Mouse (Mus musculus): Measurements from ENCODE around the gene Prnp.

The Prnp gene

DNA sequence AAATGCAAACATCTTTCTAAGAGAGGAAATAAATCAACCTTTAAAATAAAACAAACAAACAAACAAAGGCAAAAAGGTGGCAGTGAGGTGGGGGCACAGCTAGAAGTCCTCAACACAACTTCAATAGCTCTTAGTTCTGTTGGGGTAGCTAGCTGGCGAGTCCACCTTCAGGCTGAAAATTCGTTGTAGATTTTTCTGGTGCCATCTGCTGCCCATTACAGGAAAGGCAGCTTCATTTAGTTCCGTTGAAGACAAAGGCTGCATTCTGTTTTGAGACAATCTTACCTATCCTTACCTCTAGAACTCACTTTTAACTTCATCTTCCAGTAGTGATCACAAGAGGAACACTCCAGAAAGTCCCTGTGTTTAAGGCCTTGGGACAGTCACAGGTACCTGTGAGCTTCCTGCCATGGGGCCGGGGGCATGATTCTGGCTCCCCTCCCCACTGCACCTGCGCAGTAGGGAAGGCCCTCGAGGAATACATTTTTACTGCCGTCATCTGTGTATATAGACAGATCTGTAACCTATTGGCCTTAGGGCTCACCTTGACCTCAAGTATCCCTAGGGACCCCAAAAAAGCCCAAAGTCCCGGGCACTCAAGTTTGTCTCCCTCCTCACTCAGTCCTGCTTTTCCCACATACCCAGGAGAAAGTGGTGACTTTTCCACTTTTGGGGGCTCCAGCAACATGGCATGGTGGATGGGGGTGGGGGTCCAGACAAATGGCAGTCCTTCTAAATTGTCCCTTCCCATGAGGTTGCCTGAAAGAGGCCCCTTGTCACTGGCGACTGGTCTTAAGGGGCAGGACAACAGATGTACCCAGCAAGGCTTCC is 40.3 kb downstream of the Prnp start:
- peak; percentile 11 for DNase-seq (ENCODE audit: low spot score)

DNA sequence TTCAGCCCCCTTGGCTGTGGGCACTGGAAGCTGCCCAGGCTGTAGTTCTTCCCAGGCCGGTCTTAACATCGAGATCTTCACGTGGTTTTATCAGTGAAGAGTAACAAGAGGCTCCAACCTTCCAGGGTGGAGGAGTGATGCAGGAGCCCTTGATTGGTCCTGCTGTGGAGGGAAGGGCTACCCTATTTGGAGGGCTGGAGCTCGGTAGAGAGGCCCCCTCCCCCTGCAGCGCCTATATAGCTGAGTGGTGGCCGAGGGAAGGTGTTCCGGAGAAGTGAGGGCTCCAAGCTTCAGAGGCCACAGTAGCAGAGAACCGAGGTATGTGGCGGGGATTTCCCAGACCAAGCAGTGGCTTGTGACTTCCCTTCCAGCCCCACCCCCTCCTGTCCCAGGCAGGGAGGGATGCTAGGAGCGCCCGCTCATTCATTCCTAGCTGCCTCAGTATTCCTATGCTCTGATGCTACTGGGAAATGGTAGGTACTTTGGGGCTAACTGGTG is 40.9 kb downstream of the Prnp start, which contains the start of gene Prnd:
Gene Prnd, plus strand, starts transcription at position 264 of the 498 bp plus-strand sequence.
- peak; percentile 5 for DNase-seq (ENCODE audit: low spot score)

DNA sequence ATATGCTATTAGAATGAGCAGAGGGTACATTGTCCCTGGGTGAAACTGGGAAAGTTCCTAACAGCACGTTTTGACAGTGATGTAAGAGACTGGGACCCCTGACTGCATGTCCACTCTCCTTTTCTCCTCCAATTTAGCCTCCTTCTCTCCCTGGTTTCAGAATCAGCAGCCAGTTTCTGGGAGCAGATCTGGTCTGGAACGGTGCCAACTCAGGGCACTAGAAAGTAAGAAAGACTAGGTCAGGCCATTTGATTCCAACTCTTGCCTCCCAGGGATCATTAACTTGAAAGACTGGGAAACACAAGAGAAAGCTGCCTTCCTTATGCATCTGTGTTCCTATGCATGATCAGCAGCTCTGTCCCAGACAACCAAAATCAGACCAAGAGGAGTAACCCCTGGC is 42.7 kb downstream of the Prnp start:
- DNase-seq (ENCODE audit: low spot score), result peak; percentile 3

DNA sequence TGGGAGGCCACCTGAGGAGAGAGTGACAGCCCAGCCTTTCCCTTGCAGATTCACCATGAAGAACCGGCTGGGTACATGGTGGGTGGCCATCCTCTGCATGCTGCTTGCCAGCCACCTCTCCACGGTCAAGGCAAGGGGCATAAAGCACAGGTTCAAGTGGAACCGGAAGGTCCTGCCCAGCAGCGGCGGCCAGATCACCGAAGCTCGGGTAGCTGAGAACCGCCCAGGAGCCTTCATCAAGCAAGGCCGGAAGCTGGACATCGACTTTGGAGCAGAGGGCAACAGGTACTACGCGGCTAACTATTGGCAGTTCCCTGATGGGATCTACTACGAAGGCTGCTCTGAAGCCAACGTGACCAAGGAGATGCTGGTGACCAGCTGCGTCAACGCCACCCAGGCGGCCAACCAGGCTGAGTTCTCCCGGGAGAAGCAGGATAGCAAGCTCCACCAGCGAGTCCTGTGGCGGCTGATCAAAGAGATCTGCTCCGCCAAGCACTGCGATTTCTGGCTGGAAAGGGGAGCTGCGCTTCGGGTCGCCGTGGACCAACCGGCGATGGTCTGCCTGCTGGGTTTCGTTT is 43.3 kb downstream of the Prnp start:
- DNase-seq (ENCODE audit: low spot score), result peak; percentile 20

DNA sequence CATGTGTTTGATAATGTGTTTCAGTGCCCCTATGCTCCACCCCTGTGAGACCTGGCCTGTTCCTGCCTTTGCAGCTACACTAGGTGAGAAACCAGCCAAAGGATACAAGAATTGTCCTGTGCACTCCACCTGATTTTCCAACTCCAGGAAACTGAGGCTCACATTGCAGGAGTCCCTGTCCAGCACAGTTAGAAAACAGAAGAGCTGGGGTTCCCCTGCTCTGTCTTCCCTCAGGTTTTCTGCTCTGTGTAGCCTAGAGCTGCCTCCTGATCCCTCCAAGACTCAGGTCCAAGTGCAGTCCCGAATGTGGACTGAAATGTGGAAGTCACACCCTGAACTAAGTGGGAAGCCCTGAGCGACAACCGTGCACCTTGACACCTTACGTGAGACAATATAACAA is 44.0 kb downstream of the Prnp start:
- DNase-seq (ENCODE audit: low spot score), result peak; percentile 2

DNA sequence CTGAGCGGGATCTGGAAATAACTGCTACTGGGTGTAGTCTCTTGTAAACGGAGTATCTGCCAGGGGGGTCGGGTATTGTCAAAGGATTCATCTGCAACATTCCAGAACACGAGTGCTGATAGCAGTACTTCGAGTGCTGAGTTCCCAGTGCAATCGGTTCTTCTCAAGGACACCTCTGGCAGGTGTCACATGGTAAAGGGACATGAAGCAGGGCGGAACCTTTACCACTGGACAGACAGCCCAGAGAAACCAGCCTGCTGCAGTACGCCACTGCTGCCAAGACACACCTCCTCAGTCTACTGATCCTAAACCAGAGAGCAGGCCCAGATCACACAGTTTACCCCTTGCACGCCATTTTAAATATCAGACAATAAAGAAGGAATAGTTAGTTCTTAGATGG is 45.1 kb downstream of the Prnp start:
- DNase-seq (ENCODE audit: low spot score), result peak; percentile 82

DNA sequence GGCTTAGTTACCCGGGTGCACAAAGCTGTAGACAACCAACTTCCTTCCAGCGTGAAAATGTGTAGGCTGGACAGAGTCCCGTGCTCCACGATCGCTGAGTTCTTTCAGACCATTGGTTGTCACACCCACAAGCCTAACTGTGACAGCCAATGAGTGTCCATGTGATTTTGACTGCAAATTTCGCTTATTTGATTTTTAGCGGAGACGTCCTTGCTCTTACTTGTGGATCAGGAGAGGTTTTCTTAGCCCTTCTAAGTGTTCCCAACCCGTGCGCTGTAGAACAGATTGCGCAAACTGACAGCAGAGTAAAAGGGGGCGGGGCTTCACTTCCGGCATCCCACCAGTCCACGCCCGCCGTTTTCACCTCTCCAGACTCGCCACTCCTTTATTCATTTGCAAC is 45.5 kb downstream of the Prnp start:
- peak; percentile 48 for DNase-seq (ENCODE audit: low spot score)

DNA sequence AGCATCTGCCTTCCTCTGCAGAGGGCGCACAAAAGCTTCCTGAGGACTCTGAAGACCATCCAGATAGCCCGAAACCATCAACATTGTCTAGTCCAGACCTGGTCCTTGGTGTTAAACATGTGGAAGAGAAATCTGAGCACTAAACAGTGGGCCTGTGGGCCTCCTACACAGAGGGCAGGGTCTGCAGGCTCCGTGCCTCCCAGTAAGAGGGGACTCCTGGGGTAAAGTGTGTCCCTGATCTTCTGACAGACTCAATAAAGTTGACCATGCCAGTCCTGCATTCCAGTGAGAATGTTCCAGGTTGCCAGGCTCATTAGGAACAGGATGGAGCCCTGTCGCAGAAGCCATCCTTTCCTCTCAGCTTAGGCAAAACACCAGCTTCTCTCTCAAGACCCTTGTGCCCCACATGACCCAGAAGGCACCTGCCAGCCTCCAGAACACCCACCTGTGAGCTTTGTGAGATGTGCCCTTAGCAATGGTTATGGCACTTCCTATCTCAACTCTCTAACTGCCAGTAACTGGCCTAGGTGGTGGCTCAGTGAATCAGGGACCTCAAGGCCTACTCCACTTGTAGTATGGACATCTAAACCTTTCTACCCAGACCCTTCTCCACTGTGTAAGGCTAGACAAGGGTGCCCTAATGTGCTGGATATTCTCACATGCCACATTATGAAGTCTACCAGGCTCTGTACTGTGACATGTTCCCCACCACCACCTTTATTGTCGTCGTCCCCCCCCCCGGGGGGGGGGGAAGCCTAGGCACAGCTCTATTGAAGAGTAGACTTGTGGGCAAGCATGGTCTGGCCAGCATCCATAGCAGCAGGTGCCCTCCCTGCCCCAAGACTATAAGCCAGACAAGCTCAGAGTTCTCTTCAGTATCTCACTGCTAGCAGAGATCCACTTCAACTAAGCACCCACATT is 46.9 kb downstream of the Prnp start:
- DNase-seq (ENCODE audit: low spot score), result no peak

DNA sequence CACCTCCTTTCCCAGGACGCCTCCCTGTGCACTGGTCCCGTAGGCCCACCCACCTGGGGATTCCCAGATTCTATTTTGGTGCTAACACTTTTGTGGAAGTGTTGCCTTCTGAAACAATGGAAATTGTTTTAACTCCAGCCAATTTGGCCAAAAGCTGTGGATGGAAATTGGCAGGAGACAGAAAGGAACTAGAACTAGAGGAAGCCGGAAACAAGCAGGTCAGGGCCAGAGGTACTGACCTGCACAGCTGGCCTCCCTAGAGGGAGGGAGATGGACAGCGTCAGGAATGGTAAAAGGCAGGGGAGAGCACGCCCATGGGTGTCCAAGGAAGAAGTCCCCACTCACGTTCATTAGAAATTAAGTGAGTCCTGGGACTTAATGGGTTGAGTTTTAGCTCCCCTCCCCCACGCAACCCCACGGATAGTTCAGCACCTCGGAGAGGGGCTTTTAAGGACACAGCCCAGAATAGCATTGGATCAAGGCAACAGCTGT is 48.0 kb downstream of the Prnp start:
- no peak for DNase-seq (ENCODE audit: low spot score)

DNA sequence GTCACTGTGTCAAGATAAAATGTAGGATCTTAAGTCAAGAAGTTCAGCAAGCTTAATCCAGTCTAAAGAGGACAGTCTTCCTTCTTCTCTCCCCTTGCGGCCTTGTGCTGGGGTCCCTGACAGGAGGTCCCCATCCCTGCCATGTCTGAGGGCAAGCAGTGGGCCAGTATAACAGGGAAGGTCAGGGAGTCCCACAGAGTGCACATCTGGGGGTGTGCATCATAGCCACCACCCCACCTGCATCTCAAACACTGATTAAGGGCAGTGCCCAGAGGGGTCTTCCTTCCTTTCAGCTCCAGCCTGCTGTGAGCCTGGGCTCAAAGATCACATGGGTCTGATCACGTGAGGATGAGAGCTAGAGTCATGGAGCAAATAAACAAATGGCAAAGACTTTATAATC is 51.9 kb downstream of the Prnp start:
- DNase-seq (ENCODE audit: low spot score), result no peak

DNA sequence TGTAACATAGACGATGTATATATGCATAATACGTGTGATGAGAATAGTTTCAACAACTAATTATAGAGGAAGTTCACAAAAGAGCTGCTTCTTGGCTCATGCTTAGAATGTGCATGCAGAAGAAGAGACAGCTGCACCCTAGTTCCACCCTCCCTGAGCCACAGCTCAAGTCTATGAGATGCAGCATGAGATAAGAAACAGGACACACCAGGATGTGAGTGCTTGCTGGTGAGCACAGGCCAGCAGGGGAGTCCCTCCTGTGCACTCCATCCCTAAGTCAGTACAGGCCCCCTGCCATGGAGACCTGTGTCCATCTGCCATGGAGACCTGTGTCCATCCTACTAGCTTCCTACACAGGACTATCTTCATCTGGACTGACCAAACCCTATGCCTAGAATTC is 60.9 kb downstream of the Prnp start:
- DNase-seq (ENCODE audit: low spot score), result no peak

DNA sequence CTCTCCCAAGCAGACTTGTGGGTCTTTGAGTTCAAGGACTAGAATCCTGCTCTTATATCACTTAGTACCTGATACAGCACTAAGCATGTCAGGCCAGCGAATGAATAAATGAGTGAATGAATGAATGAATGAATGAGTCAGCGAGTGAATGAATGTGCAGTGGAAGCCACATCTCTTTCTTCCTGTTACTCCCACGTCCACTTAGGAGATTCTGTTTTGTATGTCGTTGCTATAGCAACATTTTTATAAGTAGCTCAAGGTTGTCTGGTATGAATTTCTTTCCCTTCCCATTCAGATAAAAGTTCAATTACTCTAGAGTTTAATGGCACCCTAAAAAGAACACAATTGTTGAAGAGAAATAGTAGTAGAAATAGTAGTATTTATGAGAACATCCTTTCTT is 61.4 kb downstream of the Prnp start:
- no peak for DNase-seq (ENCODE audit: low spot score)

DNA sequence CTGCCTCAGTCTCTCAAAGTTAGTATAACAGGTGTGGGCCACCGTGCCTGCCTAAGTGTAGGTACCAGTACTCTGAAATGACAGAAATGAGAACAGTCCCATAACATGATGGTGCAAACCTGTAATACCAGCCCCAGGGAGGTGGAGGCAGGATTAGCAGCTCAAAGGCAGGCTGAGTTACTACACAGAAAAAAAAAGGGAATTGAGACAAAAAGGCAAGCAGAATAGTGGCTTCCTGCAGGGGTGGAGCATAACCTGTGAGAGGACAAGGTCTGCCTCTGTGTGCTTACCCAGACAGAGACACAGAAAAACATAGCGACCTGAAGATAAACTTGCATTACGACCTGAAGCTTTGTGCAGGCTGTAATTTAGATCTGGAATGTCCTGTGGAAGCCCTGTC is 66.9 kb downstream of the Prnp start:
- DNase-seq (ENCODE audit: low spot score), result no peak

DNA sequence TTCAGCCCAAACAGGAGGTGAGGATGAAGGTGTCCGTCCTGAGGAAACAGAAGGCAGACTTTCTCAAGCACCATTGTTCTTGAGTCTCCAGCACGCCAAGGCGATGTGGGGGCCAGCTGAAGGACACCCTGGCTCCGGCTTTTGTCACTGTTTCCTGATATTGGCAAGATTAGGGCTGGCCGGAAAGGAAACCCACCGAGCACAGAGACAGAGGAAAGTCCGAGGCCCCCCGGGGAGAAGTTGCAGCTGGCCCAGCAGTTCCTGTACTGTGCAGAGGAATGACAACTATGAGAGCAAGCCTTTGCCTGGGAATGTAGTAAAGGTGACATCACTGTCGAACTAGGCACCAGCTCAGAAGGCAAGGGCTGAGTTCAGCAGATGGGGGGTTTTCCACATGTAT is 71.1 kb downstream of the Prnp start:
- DNase-seq (ENCODE audit: low spot score), result no peak

DNA sequence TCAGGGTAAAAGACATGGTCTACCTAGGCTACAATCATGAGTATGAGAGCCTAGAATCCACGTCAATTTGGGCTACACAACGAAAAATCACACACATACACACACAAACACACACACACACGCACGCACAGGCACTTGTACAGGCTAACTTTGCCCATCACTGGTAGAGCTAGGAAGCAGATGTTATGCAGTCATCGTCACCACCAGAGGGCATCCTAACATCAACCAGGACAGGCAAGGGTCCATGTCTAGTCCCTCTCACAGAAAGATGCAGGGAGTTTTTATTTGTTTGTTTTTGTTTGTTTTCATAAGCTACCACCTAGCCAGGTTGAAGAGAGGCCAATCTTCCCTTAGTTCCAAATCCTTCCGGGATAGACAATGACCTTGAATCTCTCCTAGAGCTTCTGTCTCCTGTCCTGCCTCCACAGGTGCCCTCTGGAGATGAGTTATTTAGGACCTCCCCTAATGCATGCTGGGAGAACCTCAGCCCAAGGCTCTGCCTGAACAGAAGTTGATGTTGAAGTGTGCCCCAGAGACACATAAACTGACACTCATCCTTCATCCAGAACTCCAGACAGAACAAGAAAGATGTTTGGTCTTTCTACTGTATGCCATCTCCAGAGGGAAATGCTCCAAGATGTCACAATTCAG is 72.9 kb downstream of the Prnp start:
- DNase-seq (ENCODE audit: low spot score), result no peak

DNA sequence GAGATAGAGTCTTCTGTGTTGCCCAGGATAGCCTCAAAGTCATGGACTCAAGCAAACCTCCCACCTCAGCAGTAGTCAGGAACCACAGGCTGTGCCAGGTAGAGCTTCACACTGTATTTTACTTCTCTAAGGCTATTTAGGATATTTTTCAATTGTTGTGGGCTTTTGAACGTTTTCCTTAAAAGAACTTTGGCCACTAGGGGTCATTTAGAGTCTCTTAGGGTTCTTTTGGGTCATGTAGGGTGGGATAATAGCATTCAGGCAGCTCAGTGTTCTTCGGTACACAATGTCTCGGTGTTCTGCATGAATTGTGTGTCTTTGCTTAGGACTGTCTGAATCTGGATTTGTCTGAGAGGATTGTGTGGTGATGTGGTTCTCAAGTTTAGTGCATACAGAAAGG is 78.2 kb downstream of the Prnp start:
- DNase-seq (ENCODE audit: low spot score), result peak; percentile 2
